Mouse (Mus musculus) erythroblast, embryonic 14.5 days (primary cell): ENCODE measurements around the gene Cbfa2t3.

Experiments used
- GATA1 ChIP-seq: IDR thresholded peaks from 2 replicates; pipeline ENCODE4 v1.6.1; 2012; ENCODE audit warnings: low read length, inconsistent platforms, mixed read lengths
- TAL1 ChIP-seq: IDR thresholded peaks from 3 replicates; pipeline ENCODE4 v1.6.1; 2012; ENCODE audit warnings: low read length, inconsistent platforms, mixed read lengths

DNA sequence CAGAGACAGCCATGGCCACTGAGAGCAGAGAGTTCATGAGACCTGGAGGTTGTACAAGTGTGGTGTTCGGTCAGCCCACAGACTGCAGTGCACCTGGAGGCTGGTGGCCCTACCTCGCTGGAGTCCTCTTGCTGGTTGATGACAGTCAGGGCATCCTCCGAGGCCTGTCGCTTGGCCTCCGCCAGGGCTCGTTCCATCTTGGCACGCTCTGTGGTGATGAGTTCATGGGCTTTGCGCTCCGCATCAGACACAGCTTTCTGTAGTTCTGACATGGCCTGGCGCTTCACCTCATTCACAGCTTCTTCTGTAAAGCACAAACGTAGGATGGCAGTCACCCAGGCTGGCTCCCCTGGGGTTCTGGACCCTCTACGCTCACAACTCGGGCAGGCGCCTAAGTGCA is 65.7 kb downstream of the Cbfa2t3 start:
- TF ChIP-seq TAL1: no peak
- TF ChIP-seq GATA1: no peak
